Mouse (Mus musculus) brain, adult 2 months (tissue): ENCODE data around the gene P4hb.

Experiments used
- DNase-seq: peaks from one replicate; pipeline ENCODE4 v3.0.0; 2011; ENCODE audit warnings: low read depth, low spot score

The P4hb gene

DNA sequence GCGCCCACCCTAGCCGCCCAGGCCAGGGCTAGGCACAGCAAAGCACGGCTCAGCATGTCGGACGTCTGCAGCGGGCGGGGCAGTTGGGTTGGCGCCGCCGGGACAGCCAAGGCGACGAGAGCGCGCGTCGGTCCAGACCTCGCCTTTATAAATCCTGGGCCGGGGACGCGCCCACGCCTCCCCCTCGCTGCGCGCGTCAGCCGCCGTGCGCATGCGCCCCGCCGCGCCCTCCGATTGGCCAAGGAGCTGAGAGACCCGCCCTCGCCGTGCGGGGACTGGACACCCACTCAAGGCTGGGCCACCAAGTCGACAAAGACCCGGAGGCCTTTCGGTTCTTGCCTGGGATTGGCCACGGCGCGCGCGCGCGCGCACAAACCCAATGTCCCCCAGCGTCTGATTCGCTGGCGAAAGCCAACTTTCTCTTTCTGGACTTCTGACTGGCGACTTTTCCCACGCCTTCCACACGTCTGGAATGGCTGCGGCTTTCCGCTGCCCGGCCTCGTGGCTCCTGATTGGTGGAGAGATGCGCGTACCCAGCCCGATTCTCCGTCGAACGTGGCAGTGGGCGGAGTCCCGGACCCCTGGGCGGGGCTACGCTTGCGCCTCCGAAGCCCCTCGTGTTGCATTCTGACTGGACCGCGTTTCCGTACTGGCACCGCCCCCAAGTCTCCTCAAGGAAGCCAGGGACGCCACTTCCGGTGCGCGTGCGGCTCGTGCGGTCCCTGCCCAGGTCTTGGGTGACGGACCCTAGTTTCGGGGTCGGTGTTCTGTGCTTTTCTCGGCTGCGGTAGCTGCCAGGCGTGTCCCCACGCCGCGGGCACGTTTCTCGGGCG lies at the start of gene P4hb:
Gene P4hb (minus strand): TSS at position 502 of the 833 bp plus-strand sequence.
- DNase-seq, result peak; percentile 100

DNA sequence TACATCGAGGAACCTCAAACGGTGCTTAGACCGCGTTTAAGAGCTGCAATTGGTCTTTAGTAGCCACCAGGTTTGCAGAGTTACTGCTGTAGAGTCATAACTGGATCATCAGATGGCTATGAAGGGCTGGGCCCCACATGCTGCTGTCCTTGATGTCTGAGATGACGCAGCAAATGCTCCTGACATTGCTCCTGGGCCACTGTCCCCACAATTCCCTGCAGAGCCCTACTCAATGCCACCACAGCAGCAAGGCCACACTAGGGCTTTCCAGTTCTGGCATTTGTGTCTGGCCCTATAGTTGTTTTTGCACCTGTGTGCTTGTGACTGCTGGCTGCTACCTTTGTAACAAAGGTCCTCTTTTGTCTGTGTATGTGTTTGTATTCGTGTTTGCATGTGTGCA lies 49.8 kb upstream of the P4hb start:
- DNase-seq, result no peak

DNA sequence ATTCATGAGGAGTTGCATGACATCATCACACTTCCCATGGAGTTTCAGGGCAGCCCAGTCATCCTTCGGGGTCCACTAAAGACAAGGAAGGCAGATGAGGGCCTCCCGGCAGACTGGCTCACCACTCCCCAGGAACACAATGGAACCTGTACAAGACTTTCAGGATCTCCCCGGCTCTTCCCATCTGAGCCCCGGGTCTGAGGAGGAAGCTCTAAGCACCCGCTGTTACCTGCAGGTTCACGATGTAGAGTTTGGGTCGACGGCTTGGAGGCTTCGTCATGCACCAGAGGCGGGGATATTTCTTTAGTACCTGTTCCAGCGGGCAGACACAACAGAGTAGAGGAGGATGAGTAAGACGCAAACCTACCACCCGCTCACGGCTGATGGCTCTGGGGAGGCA lies 47.1 kb upstream of the P4hb start:
- DNase-seq, result no peak

DNA sequence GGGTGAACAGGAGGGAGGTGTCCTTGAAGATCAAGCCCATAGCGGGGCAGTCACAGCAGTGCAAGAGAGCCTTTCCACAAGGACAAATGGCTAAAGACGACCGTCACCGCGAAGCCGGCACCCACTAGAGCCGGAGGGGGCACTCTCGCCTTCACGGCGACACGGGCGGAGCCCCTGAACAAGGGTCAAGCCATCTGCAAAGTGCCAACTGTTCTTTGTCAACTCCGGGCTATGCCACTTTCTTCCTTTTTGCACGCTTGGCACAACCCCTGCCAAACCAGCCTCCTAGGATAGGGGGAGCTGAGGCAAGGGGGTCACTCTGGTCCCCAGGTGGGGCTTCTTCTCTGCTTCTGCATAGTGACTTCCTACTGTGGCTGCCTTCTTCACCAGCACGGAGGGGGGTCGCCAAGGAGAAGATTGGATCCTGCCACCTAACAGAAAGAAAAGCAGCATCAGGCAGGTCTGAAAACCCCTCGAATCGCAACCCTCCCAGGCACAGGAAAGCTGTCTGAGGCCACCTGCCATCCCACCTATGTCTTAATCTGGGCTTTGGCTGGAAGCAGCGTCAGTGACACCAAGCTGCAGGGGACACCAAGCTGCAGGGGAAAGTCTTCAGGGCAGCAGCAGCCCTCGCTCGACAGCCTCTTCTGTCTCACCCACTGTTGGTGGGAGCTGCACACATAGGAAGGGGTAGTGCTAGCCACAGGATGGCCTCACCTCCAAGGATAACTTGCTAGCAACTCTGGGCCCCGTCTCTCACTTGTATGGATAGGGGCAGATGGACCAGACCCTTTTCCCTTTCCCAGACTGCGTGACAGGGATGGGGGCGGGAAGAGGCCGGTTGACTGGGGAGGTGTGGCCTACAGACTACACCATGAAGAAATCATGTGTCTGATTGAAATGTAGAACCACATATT lies 45.8 kb upstream of the P4hb start:
- DNase-seq, result no peak

DNA sequence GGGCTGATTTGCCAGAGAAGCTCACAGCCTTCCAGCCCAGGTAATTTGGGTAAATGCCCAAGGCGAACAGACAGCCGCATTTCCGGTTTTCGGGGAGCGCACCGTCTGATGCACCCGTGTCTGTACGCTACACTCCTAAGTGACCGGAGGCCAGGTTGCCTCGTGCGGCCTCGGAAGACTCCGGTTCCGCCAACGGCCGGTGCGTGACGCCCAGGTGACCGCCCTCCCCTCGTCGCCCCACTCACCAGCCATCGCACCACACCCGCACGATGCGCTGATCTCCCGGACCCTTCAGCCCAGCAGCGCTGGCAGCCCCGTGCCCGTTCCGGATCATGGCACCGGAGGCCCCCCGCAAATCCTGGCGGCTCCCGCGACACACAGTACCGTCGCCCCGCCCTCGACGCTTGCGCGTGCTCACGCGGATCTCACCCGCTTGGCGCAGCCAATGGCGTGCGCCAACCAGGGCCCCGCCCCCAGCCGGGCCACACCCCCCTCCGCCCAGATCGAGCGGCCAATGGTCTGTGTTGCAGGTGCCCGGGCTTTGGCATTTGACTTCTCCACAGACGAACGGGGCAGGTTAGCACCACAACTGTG lies 44.6 kb upstream of the P4hb start, which contains the start of gene Pcyt2:
Gene Pcyt2 (minus strand): TSS at position 418 of the 594 bp plus-strand sequence.
- peak; percentile 96 for DNase-seq

DNA sequence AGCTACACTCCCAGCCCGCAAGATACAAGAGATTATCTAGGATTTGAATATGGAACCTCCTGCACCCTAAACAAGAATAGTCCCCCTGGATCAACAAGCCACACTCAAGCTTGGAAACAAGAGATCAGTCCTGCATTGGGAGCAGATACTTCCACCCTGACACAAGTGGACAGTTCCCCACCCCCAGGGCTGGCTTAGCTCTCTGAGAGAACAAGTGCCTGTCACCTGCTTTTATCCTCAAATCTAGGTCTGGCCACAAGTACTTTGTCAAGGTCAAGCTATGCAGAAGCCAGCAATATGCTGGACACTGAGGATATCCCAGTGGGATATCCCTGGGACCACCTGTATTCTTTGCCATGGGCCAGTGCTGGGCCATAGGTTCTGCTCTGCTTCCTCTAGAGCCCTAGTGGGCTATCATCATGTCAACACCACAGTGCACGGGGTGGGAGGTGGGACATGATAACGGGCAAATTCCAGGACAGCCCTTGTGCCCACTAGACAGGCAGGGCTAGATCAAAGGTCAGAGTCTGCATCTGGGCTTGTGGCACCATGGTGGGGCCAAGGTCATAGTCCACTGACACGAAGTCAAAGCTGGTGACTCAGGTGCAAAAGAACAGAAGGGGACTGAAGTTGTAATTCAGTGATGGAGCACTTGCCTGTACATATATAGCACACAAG lies 43.7 kb upstream of the P4hb start:
- DNase-seq, result no peak

DNA sequence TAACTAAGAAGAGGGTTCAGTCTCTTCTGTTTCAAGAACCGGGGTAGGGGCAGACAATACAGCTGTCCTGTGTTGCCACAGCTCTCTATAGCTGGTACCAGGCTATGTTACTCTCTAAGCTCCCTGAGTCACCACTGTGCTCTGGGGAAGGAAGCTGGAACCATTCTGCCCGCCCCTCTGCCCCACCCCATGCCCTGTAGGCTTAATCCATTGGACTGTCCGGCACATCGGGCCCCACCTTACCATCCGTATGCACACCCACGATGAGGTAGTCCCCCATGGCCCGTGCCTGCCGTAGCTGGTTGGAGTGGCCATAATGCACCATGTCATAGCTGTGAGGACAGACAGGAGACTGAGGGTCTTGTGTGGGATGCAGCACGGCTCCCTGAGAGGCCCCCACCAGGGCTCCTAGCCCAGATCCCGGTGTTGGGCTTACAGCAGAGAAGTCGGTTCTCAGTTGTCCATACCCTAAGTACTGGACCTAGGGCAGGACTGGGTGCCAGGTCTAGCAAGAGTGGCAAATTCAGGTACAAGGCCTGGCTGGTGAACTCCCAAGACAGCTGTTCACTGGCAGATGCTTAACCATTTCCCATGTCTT lies 42.7 kb upstream of the P4hb start:
- DNase-seq, result no peak

DNA sequence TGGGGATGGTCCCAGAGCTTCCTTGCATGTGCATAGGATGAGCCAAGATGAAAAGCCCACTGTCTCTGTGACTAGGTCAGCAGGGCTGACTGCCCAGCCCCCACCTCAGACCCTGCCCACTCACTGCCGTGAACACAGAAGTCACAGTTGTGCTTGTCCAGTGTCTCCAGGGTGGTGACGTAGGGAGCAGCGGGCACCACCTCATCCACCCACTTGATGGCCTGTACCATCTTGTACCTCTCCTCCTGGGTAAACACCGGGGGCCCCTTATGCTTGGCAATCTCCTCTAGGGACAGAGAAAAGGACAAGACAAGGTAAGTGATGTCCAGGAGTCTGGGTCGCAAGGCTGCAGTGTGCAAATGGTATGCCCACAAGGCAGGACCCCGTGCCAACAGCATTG lies 42.1 kb upstream of the P4hb start:
- DNase-seq, result no peak

DNA sequence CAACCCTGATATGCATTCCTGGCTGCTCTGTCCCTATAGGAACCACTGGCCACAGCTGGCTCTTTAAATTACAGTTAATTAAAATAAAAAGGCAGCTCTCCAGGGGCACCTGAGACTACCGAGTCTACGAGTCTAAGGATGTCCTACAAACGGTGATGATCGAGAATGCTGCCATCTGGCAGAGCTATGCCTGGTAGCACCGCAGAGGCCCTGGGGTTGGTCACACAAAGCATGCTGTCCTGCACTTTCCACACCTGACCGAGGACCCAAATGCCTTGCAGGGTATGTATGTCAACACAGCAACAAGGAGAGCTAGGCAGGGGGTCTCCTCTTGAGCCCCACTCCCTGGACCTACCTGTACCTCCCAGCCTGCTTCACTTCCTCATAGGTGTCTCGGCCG lies 40.9 kb upstream of the P4hb start:
- no peak for DNase-seq

DNA sequence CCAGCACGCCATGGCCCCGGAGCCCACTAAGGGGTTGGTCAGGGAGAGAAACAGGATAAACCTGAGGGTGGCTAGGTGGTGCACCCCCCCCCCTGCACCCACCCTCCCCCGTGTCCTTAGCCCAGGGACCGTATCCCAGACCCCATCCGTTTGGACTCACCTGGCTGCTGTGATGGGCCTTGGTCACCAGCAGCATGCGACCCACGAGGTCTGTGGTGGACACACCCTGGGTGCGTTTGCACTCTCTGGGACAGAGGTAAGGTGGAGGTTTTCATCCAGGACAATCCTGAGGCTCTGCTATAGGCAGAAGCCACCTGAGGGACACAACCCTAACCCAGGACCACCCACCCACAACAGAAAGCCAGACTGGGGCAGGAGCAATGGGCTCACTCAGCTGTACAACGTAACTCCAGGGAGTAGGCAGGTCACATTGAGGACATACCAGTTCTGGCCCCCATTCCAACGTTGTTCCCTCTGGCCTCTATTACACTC lies 40.5 kb upstream of the P4hb start:
- DNase-seq, result no peak

DNA sequence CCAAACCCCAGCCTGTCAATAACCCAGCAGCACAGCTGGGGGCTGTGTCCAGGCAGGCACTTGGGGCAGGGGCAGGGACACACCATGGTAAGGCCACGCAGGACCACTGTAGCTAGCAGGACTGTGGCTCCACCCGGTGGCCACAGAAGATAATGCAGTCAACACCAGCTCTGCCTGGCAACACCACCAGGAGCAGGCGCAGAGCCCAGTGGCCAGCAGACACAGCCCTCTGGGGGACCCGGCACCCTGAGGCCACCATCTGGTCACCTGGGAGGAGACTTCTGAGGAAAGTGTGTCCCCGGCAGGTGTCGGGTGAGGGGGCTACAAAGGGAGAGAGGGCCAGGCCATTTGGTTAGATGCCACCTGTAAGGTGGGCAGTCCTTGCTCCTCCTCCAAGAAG lies 39.7 kb upstream of the P4hb start:
- peak; percentile 90 for DNase-seq

DNA sequence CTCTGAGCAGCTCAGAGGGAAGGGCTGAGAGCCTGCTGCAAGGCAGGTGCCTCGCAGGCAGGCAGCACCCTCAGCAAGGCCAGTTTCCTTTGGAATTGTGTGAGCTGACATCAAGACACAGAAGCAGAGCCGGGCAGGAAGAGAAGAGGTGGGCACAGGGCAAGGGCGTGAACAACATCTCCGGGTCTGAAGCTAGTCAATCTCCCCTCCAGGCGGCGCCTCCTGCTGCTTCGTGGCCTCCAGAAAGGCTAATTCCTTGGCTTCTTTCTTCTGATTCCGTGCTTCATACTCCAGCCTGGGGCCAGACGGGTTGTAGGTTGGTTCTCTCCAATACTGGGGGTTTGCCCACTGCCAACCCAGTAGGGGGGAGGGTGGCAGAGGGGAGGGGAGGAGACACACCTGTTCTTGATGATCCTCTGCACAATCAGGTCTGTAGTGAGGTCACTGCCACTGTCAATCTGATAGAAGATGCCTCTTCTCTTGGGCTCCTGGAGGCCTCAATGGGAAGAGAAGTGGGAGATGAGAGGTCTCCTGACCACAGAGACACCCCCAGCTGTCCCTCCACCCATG lies 37.5 kb upstream of the P4hb start:
- no peak for DNase-seq

DNA sequence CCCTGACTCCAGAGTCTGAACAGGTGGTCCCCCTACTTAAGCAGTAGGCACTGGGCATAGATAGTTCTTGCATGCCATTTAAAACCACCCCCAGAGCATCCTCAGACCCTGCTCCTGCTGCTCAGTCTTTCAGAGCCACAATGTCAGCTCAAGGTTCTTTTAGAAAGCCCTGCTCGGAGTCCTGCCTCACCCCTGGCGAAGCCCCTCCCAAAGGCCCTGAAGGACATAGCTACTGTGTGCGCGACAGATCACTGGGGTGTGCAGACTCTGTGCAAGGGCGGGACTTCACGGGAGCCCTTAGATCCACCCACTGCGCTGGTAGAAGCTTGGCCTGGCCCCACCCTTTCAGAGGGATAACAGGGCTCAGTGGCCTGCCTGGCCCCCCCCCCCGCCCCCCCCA lies 36.2 kb upstream of the P4hb start:
- DNase-seq, result no peak

DNA sequence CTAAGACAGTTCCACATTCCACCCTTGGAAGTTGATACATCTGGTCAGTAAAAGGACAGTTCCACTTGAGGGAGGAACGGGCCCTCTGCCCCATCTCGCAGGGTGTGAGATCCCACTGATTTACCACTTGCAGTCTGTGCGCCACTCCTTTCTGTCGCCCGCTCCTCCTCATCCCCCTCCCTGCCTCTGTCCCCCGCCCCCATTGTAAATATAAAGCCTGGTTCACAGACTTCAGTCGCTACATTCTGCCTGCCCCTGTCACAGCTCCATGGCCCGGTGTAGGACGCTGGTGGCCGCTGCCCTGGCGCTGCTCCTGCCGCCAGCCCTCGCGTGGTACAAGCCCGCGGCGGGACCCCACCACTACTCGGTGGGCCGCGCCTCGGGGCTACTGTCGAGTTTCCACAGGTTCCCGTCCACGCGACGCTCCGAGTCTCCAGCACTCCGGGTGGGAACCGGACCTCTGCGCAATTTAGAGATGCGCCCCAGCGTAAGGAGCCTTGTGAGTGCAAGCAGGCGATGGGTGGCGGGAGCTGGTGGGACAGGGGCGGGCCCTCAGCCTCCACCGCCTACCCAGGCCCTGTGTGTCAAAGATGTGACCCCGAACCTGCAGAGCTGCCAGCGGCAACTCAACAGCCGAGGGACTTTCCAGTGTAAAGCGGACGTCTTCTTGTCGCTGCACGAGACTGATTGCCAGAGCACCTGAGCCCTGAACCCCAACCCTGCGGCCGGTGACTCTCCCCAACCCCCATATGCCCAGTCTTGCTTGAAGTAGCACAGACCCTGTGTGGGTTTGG lies 35.4 kb upstream of the P4hb start, which contains the start of gene Npb:
Gene Npb (plus strand): TSS at position 237 of the 794 bp plus-strand sequence.
- no peak for DNase-seq

DNA sequence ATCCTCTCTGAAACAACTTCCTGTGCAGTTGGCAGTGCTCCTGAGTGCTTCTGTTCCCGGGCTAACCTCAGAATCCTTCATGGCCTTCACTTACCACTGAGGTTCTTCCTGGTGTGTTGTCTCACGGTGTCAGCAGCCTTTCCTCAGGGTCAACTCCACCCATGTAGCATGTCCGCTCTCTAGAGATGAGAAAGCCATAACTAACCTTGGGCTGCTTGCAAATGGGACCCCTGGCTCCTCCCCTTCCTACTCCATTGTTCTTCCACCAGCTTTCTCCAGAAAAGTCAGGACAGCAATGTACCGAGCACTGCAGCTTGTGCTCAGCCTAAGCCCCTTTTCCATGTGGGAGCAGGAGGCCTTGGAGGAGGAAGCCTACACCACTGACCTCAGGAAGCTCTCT lies 33.7 kb upstream of the P4hb start:
- no peak for DNase-seq

DNA sequence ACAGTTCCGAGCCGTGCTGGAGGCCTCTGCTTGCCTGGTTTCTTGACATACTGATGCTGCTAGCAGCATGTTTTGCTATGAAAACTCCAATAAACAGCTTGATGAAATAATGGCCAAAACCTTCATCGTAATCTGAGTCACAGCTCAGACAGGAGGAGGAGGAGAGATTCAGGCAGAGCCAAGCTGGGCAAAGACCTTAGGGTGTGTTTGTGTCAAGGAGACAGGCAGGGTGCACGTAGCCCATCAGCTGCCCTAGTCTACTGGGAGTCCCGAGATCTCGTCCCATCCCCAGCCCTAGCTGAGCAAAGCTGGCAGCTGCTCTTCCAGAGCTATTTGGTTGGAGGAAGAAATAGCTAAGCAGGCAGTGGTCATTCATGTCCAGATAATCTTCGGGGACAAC lies 32.6 kb upstream of the P4hb start:
- DNase-seq, result no peak

DNA sequence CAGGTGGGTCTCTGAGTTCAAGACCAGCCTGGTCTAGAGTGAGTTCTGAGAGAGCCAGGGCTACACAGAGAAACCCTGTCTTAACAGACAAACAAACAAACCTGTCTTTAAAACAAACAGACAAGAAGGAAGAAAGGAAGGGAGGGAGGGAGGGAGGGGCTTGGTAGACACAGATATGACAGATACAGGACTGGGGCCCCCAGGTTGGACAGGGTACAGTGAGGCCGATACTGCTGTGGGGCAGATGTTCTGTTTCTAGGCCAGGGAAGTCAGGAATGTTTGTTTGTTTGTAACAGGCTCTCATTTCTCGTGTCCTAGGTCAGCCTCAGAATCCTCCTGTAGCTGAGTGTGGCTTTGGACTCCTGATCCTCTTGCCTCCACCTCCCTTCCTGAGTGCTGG lies 30.5 kb upstream of the P4hb start:
- no peak for DNase-seq

DNA sequence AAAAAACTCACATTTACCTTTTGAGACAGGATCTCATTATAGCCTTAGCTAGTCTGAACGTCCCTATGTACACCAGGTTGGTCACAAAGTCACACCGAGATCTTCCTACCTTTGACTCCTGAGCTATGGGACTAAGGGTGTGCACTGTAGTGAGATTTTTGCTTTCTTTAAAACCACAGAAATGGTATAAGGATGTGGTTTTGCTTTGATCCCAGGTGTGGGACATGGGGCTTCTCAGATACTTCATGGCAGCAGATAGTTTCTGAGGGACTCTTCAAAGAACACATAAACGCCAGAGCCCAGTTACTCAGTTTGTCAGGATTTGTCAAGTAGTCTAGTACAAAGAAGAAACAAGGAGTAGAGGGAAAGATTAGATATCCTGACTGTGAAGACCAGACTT lies 27.7 kb upstream of the P4hb start:
- no peak for DNase-seq

DNA sequence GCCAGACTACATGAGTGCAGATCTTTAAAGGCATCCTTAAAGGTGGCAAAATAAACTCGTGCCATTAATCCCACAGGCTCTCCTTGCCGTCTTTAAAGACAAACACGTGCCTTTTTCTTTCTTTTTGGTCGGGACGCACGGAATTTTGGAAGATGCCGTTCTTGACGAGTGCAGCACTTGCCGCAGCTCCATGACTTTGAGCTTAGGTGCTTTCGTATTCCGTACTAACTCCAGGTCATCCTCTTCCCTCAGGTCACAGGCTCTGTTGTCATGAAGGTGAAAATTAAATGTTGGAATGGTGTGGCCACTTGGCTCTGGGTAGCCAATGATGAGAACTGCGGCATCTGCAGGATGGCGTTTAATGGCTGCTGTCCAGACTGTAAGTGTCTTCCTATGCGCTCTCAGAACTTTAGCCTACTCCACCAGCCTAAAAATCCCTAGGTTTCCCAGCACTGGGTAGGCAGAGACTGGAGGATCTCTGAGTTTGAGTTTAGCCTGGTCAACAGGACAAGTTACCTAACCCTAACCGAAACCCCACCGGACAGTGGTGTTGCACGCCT lies 26.0 kb upstream of the P4hb start:
- DNase-seq, result no peak
